Mouse (Mus musculus) stomach, embryonic 14.5 days (tissue): ENCODE measurements around the gene Zswim5. TPM values are rescaled to one million over a fixed set of nuclear protein-coding genes. Genes with fewer than 3 reads are reported as not detected.

Experiments
- ATAC-seq: fragments of 200-750 bp; cut with Nextera tagmentation; 2 replicates; pipeline ENCODE4 v1.8.0; 2017; ENCODE audit warnings: low read depth, moderate TSS enrichment; ENCODE audit not compliant: insufficient number of reproducible peaks, insufficient read depth, low FRiP score
- H3K27ac ChIP-seq: fragments of 300-500 bp; sonication (generic); 2 replicates; pipeline ENCODE4 v1.5.1; 2014; ENCODE audit warnings: mild to moderate bottlenecking, low read length, moderate library complexity, mixed read lengths
- H3K27me3 ChIP-seq: fragments of 300-500 bp; sonication (generic); 2 replicates; pipeline ENCODE4 v1.6.1; 2014; ENCODE audit warnings: low read length, control low read depth, mixed read lengths; ENCODE audit not compliant: control insufficient read depth, insufficient read depth
- H3K36me3 ChIP-seq: fragments of 300-500 bp; sonication (generic); 2 replicates; pipeline ENCODE4 v1.6.1; 2014; ENCODE audit warnings: mild to moderate bottlenecking, control low read depth, low read length, moderate library complexity, mixed read lengths; ENCODE audit not compliant: control insufficient read depth, insufficient read depth
- H3K4me1 ChIP-seq: fragments of 300-500 bp; sonication (generic); 2 replicates; pipeline ENCODE4 v1.6.1; 2014; ENCODE audit warnings: low read length, control low read depth, mixed read lengths; ENCODE audit not compliant: control insufficient read depth, insufficient read depth
- H3K4me2 ChIP-seq: fragments of 300-500 bp; sonication (generic); replicated peaks from 2 replicates; pipeline ENCODE4 v1.6.1; 2014; ENCODE audit warnings: low read depth, low read length, control low read depth
- H3K4me3 ChIP-seq: fragments of 300-500 bp; sonication (generic); 2 replicates; pipeline ENCODE4 v1.5.1; 2014; ENCODE audit warnings: low read depth, low read length, control low read depth
- H3K9ac ChIP-seq: fragments of 300-500 bp; sonication (generic); replicated peaks from 2 replicates; pipeline ENCODE4 v1.6.1; 2014; ENCODE audit warnings: low read depth, mild to moderate bottlenecking, control low read depth, low read length, moderate library complexity, mixed read lengths
- H3K9me3 ChIP-seq: fragments of 300-500 bp; sonication (generic); 2 replicates; pipeline ENCODE4 v1.6.1; 2016; ENCODE audit warnings: low read depth, low read length, control low read depth; ENCODE audit not compliant: control insufficient read depth
- WGBS: fragments of 180-500 bp; shearing (Covaris S2); extraction: QIAGEN DNeasy Blood & Tissue Kit; methylation state at CpG from one replicate; pipeline ENCODE4 v1.1.7; 2014; 5-methylcytosine and 5-hydroxymethylcytosine counted together
- polyA plus RNA-seq: library from polyadenylated mRNA; unstranded; fragments of >200 nt; fragmentation: Nextera tagmentation; extraction: Ambion mirVana; gene quantifications from 2 replicates; pipeline ENCODE4 v1.2.1, GENCODE M21; 2014

The Zswim5 gene
- polyA plus RNA-seq, 1 experiment from 2014 or later = 0.69 TPM

- Histone ChIP-seq H3K4me3 (no peak overlapping the region), H3K36me3 (no peaks in the 10 kb centered on the region), H3K9ac (no peak overlapping the region), H3K27ac (no peak overlapping the region), H3K4me1 (no peaks in the 10 kb centered on the region), H3K9me3 (no peaks in the 10 kb centered on the region), H3K4me2 (no peak overlapping the region), H3K27me3 (no peaks in the 10 kb centered on the region)
- WGBS = 78% methylated on average over 3 of the region's 3 CpGs
- no peak for ATAC-seq
Observed at GRCm38 (mm10) chr4:116849901-116850300, 27.3 kb upstream of the Zswim5 start.

DNA sequence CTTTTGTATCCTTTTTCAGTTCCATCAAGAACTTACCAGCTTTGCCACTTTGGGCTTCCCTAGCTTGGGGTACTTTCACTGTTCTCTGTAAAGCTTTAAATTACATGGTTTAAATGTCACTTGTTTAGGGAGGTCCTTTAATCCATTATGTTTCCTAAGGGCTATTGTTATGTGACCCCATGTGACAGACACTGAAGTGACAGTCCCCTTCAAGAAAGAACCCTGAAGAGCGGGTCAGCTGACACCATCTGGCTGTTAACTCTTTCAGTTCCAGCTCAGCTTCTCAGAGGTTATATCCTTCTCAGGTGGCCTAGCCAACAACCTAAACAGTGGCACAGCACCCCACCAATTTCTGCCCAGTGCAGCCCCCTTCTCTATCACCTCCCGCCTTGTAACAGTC, 22.9 kb upstream of the Zswim5 start:
- Histone ChIP-seq H3K4me3 (no peak overlapping the region), H3K4me2 (no peak overlapping the region), H3K36me3 (no peaks in the 10 kb centered on the region), H3K4me1 (no peaks in the 10 kb centered on the region), H3K27ac (no peak overlapping the region), H3K27me3 (no peaks in the 10 kb centered on the region), H3K9ac (no peak overlapping the region), H3K9me3 (no peaks in the 10 kb centered on the region)
- ATAC-seq = no peak
- 16% methylated on average over 2 of the region's 2 CpGs for WGBS

- Histone ChIP-seq H3K9ac (no peak overlapping the region), H3K4me3 (no peak overlapping the region), H3K27me3 (no peaks in the 10 kb centered on the region), H3K4me1 (no peaks in the 10 kb centered on the region), H3K36me3 (no peaks in the 10 kb centered on the region), H3K4me2 (no peak overlapping the region), H3K9me3 (no peaks in the 10 kb centered on the region), H3K27ac (no peak overlapping the region)
- ATAC-seq = no peak
- WGBS = 90% methylated on average over 10 of the region's 10 CpGs
Observed at GRCm38 (mm10) chr4:116857203-116857602, 20.0 kb upstream of the Zswim5 start.

GRCm38 (mm10) chr4:116859711-116860110, 17.5 kb upstream of the Zswim5 start:
- Histone ChIP-seq H3K27me3 (no peaks in the 10 kb centered on the region), H3K4me3 (no peak overlapping the region), H3K9me3 (no peaks in the 10 kb centered on the region), H3K27ac (no peak overlapping the region), H3K36me3 (no peaks in the 10 kb centered on the region), H3K4me2 (no peak overlapping the region), H3K9ac (no peak overlapping the region), H3K4me1 (no peaks in the 10 kb centered on the region)
- no peak for ATAC-seq
- 63% methylated on average over 5 of the region's 5 CpGs for WGBS

GRCm38 (mm10) chr4:116862023-116862422, 15.2 kb upstream of the Zswim5 start:
- Histone ChIP-seq H3K4me3 (no peak overlapping the region), H3K9ac (no peak overlapping the region), H3K27me3 (no peaks in the 10 kb centered on the region), H3K36me3 (no peaks in the 10 kb centered on the region), H3K27ac (no peak overlapping the region), H3K4me2 (no peak overlapping the region), H3K9me3 (no peaks in the 10 kb centered on the region), H3K4me1 (no peaks in the 10 kb centered on the region)
- ATAC-seq = no peak
- 51% methylated on average over 8 of the region's 8 CpGs for WGBS

- Histone ChIP-seq H3K27ac (no peak overlapping the region), H3K9ac (no peak overlapping the region), H3K4me3 (no peak overlapping the region), H3K9me3 (no peaks in the 10 kb centered on the region), H3K4me1 (no peaks in the 10 kb centered on the region), H3K36me3 (no peaks in the 10 kb centered on the region), H3K4me2 (no peak overlapping the region), H3K27me3 (no peaks in the 10 kb centered on the region)
- ATAC-seq = no peak
- 70% methylated on average over 3 of the region's 3 CpGs for WGBS
Observed at GRCm38 (mm10) chr4:116869898-116870297, 7.3 kb upstream of the Zswim5 start.

DNA sequence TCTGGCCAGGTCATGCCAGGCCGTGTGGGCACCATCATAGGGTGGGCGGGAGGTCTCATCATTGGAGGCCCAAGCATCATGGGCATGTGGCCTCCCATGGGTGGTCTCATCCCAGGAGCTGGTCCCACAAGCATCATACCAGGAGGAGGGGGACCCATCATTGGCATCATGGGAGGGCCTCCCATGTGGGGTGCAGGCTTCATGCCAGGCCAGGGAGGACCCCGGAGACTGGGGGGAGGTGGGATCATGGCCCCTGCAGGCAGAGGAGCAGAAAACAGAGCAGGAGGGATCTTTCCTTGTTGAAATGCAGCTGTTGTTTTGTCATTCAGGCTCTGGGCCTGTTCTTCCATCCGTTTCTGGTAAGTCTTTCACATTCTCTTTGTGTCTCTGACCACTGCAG, 2.6 kb upstream of the Zswim5 start:
- WGBS = 73% methylated on average over 4 of the region's 4 CpGs
- no peak overlapping the region for H3K4me2 ChIP-seq
- H3K9ac ChIP-seq = no peak overlapping the region
- H3K27ac ChIP-seq = no peak overlapping the region
- H3K4me1 ChIP-seq = peaks cover 3% of the 10 kb centered on the region
- 0 out of 2 replicates have a peak, but pooled peaks cover 3% of the 10 kb centered on the region for H3K27me3 ChIP-seq
- no peak for ATAC-seq
- no peaks in the 10 kb centered on the region for H3K9me3 ChIP-seq
- no peaks in the 10 kb centered on the region for H3K36me3 ChIP-seq
- H3K4me3 ChIP-seq = no peak overlapping the region

GRCm38 (mm10) chr4:116876630-116876994, 564 bp upstream of the Zswim5 start:
- peak; percentile 51; the same call in 1 of the 2 replicates for ATAC-seq
- H3K9me3 ChIP-seq = no peaks in the 10 kb centered on the region
- peak overlapping the region; percentile 16; the same call in 1 of the 2 replicates for H3K27ac ChIP-seq
- H3K36me3 ChIP-seq = no peaks in the 10 kb centered on the region
- 0% methylated on average over 15 of the region's 15 CpGs for WGBS
- peak overlapping the region; percentile 94 for H3K4me2 ChIP-seq
- H3K4me1 ChIP-seq = peaks cover 3% of the 10 kb centered on the region
- 0 out of 2 replicates have a peak, but pooled peaks cover 3% of the 10 kb centered on the region for H3K27me3 ChIP-seq
- peak overlapping the region; percentile 82 for H3K4me3 ChIP-seq
- H3K9ac ChIP-seq = peak overlapping the region; percentile 53; the same call in 1 of the 2 replicates

DNA sequence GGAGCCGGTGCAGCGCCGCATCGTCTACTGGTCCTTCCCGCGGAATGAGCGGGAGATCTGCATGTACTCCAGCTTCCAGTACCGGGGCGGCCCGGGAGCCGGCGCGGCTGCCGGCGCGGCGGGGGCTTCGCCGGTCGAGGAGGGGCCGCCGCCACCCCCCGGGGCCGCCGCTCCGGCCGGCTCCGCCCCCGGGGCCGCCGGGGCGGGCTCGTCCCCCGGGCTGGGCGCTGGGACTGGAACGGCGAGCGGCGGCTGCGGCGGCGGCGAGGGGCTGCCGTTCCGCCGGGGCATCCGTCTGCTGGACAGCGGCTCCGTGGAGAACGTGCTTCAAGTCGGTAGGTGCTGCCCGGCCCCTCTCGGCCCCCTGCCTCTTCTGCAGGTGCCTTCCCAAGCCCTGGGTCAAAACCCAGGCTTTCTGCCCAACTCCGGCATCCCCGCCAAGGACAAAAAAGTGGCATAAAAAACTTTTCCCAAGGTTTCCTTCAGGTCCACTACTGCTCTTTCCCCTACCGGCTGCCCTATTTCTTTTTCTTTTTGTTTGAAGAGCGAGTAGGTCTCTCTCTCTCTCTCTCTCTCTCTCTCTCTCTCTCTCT, 649 bp downstream of the Zswim5 start:
- H3K9me3 ChIP-seq = no peaks in the 10 kb centered on the region
- peaks cover 3% of the 10 kb centered on the region for H3K4me1 ChIP-seq
- no peak for ATAC-seq
- H3K4me3 ChIP-seq = peak overlapping the region; percentile 82
- H3K27me3 ChIP-seq = 0 out of 2 replicates have a peak, but pooled peaks cover 3% of the 10 kb centered on the region
- no peaks in the 10 kb centered on the region for H3K36me3 ChIP-seq
- peak overlapping the region; percentile 67; the same call in 1 of the 2 replicates for H3K27ac ChIP-seq
- H3K9ac ChIP-seq = peak overlapping the region; percentile 53
- under 1% methylated on average over 54 of the region's 57 CpGs for WGBS
- peak overlapping the region; percentile 94 for H3K4me2 ChIP-seq
